8 mouse cellular contexts compared by ENCODE assay signal in the genomic region with DNA sequence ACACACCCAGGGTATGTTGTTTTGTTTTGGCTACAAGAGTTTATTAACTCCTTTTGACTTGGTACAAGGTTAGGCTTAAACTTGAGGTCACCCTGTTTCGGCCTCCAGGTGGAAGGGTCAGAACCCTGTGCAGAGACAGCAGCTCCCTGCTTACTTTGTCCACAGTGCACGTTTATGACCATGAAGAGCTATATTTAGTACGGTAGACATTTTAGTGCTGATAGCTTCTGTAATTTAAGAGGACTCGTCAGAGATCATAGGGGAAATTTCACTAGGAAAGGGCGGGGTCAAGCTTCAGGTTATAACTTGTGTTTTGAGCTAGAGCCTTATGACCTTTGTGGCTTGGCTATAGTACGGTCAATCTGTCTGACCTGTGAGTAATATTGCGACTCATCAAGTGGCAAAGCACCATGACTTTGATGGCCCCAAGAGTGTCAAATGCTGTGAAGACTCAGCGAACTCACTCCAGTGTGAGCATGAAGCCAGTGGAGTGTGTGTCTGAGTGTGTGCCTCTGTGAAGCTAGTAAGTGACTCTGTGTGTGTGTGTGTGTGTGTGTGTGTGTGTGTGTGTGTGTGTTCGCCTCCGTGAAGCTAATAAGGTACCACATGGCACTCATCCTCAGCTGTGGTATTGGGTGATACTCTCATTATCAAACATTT. TPM values are rescaled to one million over a fixed set of nuclear protein-coding genes. Genes with fewer than 3 reads are reported as not detected.
DNase-seq lines count a peak whose midpoint lies in the region; ATAC-seq lines count a peak whose summit lies in the region.

No protein-coding gene starts in this region.

- no peak overlapping the region for H3K9ac ChIP-seq in kidney, embryonic 14.5 days (ENCODE audit: low read depth, low read length)
- no peak overlapping the region for H3K9ac ChIP-seq in heart, embryonic 15.5 days

- peak; percentile 38; the same call in 1 of the 2 replicates for ATAC-seq in kidney, embryonic 14.5 days (ENCODE audit: low FRiP score, low TSS enrichment)
- peak; percentile 28 for ATAC-seq in CD4-positive, CD25-positive, alpha-beta regulatory T cell, adult 4 months
- 0 out of 2 replicates have a peak, but pooled peaks have one; percentile 25 for ATAC-seq in heart, embryonic 15.5 days (replicated peaks; ENCODE audit: insufficient number of reproducible peaks, insufficient read depth, low FRiP score, low read depth)
- peak; percentile 28 for ATAC-seq in monocyte, adult 5-6 weeks (replicated peaks; ENCODE audit: insufficient number of reproducible peaks, low FRiP score, low TSS enrichment, poor library complexity, severe bottlenecking)

- no peaks in the 10 kb centered on the region for H3K36me3 ChIP-seq in kidney, embryonic 14.5 days (ENCODE audit: control insufficient read depth, insufficient read depth, low read length)
- no peaks in the 10 kb centered on the region for H3K36me3 ChIP-seq in heart, embryonic 15.5 days

- peaks cover 10% of the 10 kb centered on the region for H3K4me1 ChIP-seq in kidney, embryonic 14.5 days (ENCODE audit: control insufficient read depth, insufficient read depth, low read length)
- peaks cover 25% of the 10 kb centered on the region for H3K4me1 ChIP-seq in heart, embryonic 15.5 days (replicated peaks)

- no peak for DNase-seq in kidney, adult 11 months
- DNase-seq in frontal cortex, postnatal 25 days (ENCODE audit: low spot score in 2 of 2), result no peak
- DNase-seq in layer of hippocampus, adult 18-20 months (ENCODE audit: low spot score in 2 of 2), result no peak
- no peak for DNase-seq in right cerebral cortex, adult 2 months (ENCODE audit: low spot score in 2 of 2)

- H3K27ac ChIP-seq in kidney, embryonic 14.5 days (ENCODE audit: low read depth, low read length), result peak overlapping the region; percentile 39; the same call in 1 of the 2 replicates
- H3K27ac ChIP-seq in heart, embryonic 15.5 days, result peak overlapping the region; percentile 80

- H3K4me2 ChIP-seq in kidney, embryonic 14.5 days (replicated peaks; ENCODE audit: low read depth, low read length), result no peak overlapping the region
- H3K4me2 ChIP-seq in heart, embryonic 15.5 days, result 0 out of 2 replicates have a peak overlapping the region, but pooled peaks have one; percentile 10

- WGBS in kidney, embryonic 14.5 days, result 44% methylated on average over 10 of the region's 10 CpGs
- WGBS in heart, embryonic 15.5 days, result 58% methylated on average over 10 of the region's 10 CpGs

- H3K4me3 ChIP-seq in kidney, embryonic 14.5 days (ENCODE audit: low read length), result no peak overlapping the region
- H3K4me3 ChIP-seq in heart, embryonic 15.5 days, result no peak overlapping the region

- no peaks in the 10 kb centered on the region for H3K27me3 ChIP-seq in kidney, embryonic 14.5 days (ENCODE audit: control insufficient read depth, insufficient read depth, low read length)
- no peaks in the 10 kb centered on the region for H3K27me3 ChIP-seq in heart, embryonic 15.5 days

- no peaks in the 10 kb centered on the region for H3K9me3 ChIP-seq in kidney, embryonic 14.5 days (ENCODE audit: control insufficient read depth, low read length)
- H3K9me3 ChIP-seq in heart, embryonic 15.5 days (replicated peaks), result no peaks in the 10 kb centered on the region

RNA-seq across cellular contexts. Expression of gene Arhgap18, which starts 45.7 kb away (rescaled TPM):
- polyA plus RNA-seq in kidney, embryonic 14.5 days (2014; fragmentation: Nextera tagmentation; extraction: Ambion mirVana), result 33.1 and 44.1 TPM in 2 replicates
- 10 to 100 TPM; 46.8 to 50.9 TPM for polyA plus RNA-seq in CD4-positive, CD25-positive, alpha-beta regulatory T cell, adult 4 months (2017; shearing (Covaris generic))
- polyA plus RNA-seq in heart, embryonic 15.5 days (2015; fragmentation: Nextera tagmentation; extraction: Ambion mirVana), result 38.3 and 44.7 TPM in 2 replicates
- 39.9 to 124 TPM (median 59.8 TPM) in 3 replicates for total RNA-seq in monocyte, adult 5-6 weeks (2017)
- total RNA-seq in layer of hippocampus, adult 18-20 months (2021), result 1 to 10 TPM; 3.8 to 6.9 TPM
